Mouse (Mus musculus): ENCODE measurements around the gene Rufy3.

Rufy3 gene

GRCm38 (mm10) chr5:88564501-88565147, at the start of gene Rufy3:
TSS of gene Rufy3 (plus strand) at chr5:88565040.
- peak; percentile 89 for DNase-seq (ENCODE audit: inconsistent ontology term)

- DNase-seq (ENCODE audit: inconsistent ontology term), result peak; percentile 18
Measured at GRCm38 (mm10) chr5:88519232-88519631, 45.6 kb upstream of the Rufy3 start.

- DNase-seq (ENCODE audit: inconsistent ontology term), result no peak
Measured at GRCm38 (mm10) chr5:88527657-88528056, 37.2 kb upstream of the Rufy3 start, which contains the start of gene Jchain. TSS of gene Jchain (minus strand) at chr5:88527891.

- DNase-seq (ENCODE audit: inconsistent ontology term), result no peak
Measured at GRCm38 (mm10) chr5:88530908-88531307, 33.9 kb upstream of the Rufy3 start.

- no peak for DNase-seq (ENCODE audit: inconsistent ontology term)
Measured at GRCm38 (mm10) chr5:88534697-88535096, 30.1 kb upstream of the Rufy3 start.

- no peak for DNase-seq (ENCODE audit: inconsistent ontology term)
Measured at GRCm38 (mm10) chr5:88540845-88541244, 24.0 kb upstream of the Rufy3 start.

GRCm38 (mm10) chr5:88542651-88543282, 22.1 kb upstream of the Rufy3 start:
- DNase-seq (ENCODE audit: inconsistent ontology term), result no peak

GRCm38 (mm10) chr5:88544411-88544810, 20.4 kb upstream of the Rufy3 start:
- DNase-seq (ENCODE audit: inconsistent ontology term), result peak; percentile 23

GRCm38 (mm10) chr5:88545536-88545935, 19.3 kb upstream of the Rufy3 start:
- no peak for DNase-seq (ENCODE audit: inconsistent ontology term)

- no peak for DNase-seq (ENCODE audit: inconsistent ontology term)
Measured at GRCm38 (mm10) chr5:88553271-88554085, 11.4 kb upstream of the Rufy3 start.

- DNase-seq (ENCODE audit: inconsistent ontology term), result peak; percentile 98
Measured at GRCm38 (mm10) chr5:88554086-88554886, 10.6 kb upstream of the Rufy3 start, which contains the start of gene Utp3. TSS of gene Utp3 (plus strand) at chr5:88554462.

- DNase-seq (ENCODE audit: inconsistent ontology term), result no peak
Measured at GRCm38 (mm10) chr5:88558991-88559390, 5.8 kb upstream of the Rufy3 start.

- DNase-seq (ENCODE audit: inconsistent ontology term), result no peak
Measured at GRCm38 (mm10) chr5:88561080-88561814, 3.6 kb upstream of the Rufy3 start.

- no peak for DNase-seq (ENCODE audit: inconsistent ontology term)
Measured at GRCm38 (mm10) chr5:88562863-88563780, 1.7 kb upstream of the Rufy3 start.

- DNase-seq (ENCODE audit: inconsistent ontology term), result peak; percentile 78
Measured at GRCm38 (mm10) chr5:88565148-88566033, 551 bp downstream of the Rufy3 start.

- peak; percentile 52 for DNase-seq (ENCODE audit: inconsistent ontology term)
Measured at GRCm38 (mm10) chr5:88566034-88566841, 1.4 kb downstream of the Rufy3 start.

- DNase-seq (ENCODE audit: inconsistent ontology term), result no peak
Measured at GRCm38 (mm10) chr5:88569541-88569940, 4.7 kb downstream of the Rufy3 start.

- DNase-seq (ENCODE audit: inconsistent ontology term), result no peak
Measured at GRCm38 (mm10) chr5:88574829-88575228, 10.0 kb downstream of the Rufy3 start.
